Mouse (Mus musculus) left cerebral cortex, postnatal 36 days (tissue): ENCODE measurements around the gene Carns1. TPM values are rescaled to one million over a fixed set of nuclear protein-coding genes. Genes with fewer than 3 reads are reported as not detected.
"Not testable (repeated sequence)": the region's sequence is repeated elsewhere in the genome, so short reads cannot be mapped to it uniquely, and the experiment has no call there.

Experiments
- DNase-seq, 2 experiments: peaks; one replicate each; pipeline ENCODE4 v3.0.0; 2021 to 2022; ENCODE audit warnings: low spot score in 2 of 2, mixed read lengths in 1 of 2
- intact Hi-C: fragments of 180-260 bp; cut with DNase I; formaldehyde crosslinking; loops from one replicate; pipeline ENCODE4 v1.15.1; 2025
- microRNA-seq: library from miRNA; unstranded; fragments of <30 nt; microRNA quantifications from one replicate; pipeline ENCODE4 v1.2.0, GENCODE M21; 2022
- total RNA-seq, 2 experiments: library from RNA; stranded (reverse); gene quantifications; 2 replicates each; pipeline ENCODE4 v1.2.3; 2021

The Carns1 gene
- total RNA-seq, 2 experiments from 2014 or later = 5.5 to 7.8 TPM

DNA sequence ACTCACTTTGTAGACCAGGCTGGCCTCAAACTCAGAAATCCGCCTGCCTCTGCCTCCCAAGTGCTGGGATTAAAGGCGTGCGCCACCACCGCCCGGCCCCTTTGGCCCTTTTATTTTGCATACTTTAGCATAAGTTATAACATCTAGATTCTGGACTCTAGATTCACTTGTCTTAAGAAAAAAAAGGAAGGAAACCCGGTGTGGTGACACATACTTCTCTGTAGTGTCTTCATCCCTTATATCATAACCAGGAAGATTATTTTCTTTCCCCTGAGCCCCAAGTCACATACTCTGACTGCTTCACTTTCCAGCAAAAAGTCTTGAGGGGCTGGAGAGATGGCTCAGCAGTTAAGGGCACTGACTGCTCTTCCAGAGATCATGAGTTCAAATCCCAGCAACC lies 53.4 kb downstream of the Carns1 start:
- intact Hi-C loops = not testable (repeated sequence)

DNA sequence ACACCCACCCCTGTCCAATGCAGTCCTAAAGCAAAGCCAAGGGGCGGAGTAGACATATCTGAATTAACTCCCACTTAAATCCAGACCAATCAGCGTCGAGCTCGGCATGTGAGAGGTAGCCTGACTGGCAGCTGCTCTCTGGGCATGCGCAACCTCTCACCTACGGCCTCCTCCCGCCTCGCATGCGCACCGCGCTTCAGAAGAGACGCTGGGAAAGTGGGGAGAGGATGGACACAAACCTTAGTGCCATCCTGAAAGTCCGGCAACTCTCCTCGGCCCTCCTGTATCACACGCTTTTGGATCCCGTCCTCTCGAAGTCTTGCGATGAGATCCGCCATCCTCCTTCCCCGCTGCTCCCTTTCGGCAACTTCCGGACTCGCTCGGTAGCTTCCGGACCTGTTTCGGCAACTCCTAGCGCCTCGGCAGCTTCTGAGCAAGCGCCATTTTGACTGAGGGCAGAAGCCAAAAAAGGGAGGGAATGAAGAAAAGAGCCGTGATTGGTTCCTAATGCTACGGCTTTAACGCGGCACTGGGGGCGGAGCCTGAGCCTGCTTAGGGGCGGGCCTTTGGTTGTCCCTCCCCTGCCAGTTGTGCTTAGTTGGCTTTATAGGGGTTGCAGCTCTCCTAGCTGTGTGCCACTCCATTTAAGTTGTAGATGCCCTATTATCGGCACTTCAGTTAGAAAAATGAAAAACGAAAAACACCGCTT lies 54.0 kb downstream of the Carns1 start:
- intact Hi-C loops = no loop called here
- peak; percentile 96 to 98 for DNase-seq

More for the DNA sequence above, 53.4 kb downstream of the Carns1 start:
- DNase-seq = not testable (repeated sequence)

- intact Hi-C loops = no loop called here
- DNase-seq = no peak
Measured at GRCm38 (mm10) chr19:4120496-4120895, 54.8 kb downstream of the Carns1 start.

GRCm38 (mm10) chr19:4119716-4120487 lies 55.4 kb downstream of the Carns1 start:
- intact Hi-C loops = no loop called here
- DNase-seq = no peak

GRCm38 (mm10) chr19:4118350-4118749 lies 56.9 kb downstream of the Carns1 start:
- intact Hi-C loops = no loop called here
- DNase-seq = no peak

DNA sequence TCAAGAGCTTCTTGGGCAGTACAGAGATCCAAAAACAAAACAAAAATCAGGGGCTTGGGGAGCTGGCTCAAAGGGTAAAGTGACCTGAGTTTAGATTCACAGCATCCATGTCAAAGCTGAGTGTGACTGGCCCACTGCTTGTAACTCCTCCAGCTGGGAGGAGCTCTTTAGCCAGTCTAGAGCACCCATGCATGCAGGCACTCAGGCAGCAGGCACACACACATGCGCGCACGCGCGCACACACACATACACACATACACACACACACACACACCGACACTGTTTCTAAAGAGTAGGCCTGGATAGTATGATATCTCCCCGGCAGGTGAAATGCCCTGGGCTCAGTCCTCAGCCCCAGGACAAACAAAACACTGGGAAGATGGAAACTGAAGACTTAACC lies 58.3 kb downstream of the Carns1 start:
- DNase-seq = no peak
- intact Hi-C loops = no loop called here

GRCm38 (mm10) chr19:4115816-4116215 lies 59.5 kb downstream of the Carns1 start:
- intact Hi-C loops = no loop called here
- DNase-seq = no peak

DNA sequence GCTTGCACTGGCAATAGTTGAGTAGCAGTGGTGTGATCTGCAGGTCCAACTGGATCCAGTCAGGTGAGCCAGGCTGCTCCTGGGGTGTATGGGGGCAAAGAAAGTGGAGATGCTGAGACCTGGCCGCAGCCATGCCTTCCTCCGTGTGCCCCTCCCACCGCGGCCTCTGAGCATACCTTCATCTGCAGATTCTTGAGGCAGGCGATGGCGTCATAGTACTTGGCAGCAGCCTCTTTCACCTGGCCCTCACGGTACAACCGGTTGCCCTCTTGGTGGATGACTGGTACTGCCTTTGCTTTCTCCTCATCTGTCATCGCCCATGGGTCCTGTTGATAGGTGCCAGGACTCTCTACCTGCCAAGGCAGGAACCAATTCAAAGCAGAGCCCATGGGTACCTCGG lies 60.1 kb downstream of the Carns1 start:
- no peak for DNase-seq
- intact Hi-C loops = no loop called here

- no peak for DNase-seq
- intact Hi-C loops = no loop called here
Measured at GRCm38 (mm10) chr19:4114551-4114950, 60.7 kb downstream of the Carns1 start.

Small RNA genes within 50 kb of the gene (microRNA-seq; reads per million reads assigned to microRNA genes)
- not detected for gene Gm26115

Other genes starting within 250 kb of the Carns1 start
- 1 to 10 TPM; 2.6 to 3.8 TPM for gene Aldh3b1, start 245.7 kb downstream of the Carns1 start, total RNA-seq
- 10 to 100 TPM; 16.2 to 16.5 TPM for gene Unc93b1, start 240.3 kb downstream of the Carns1 start, total RNA-seq
- gene Aldh3b3, start 216.8 kb downstream of the Carns1 start, total RNA-seq = under 1 TPM in 1 of 2 experiments, not detected in 1; 0.27 TPM
- gene Aldh3b2, start 203.2 kb downstream of the Carns1 start, total RNA-seq = 1 to 10 TPM; 1.0 to 1.4 TPM
- 1 to 10 TPM; 2.0 to 2.7 TPM for gene Acy3, start 188.9 kb downstream of the Carns1 start, total RNA-seq
- not detected for gene Tbx10, start 182.7 kb downstream of the Carns1 start, total RNA-seq
- 10 to 100 TPM in 1 of 2 experiments, 1 to 10 TPM in 1; 8.8 to 13.3 TPM for gene Nudt8, start 174.9 kb downstream of the Carns1 start, total RNA-seq
- 1 to 10 TPM; 1.2 to 1.8 TPM for gene Gm49405, start 174.9 kb downstream of the Carns1 start, total RNA-seq
- 1 to 10 TPM; 2.7 to 6.8 TPM for gene Doc2g, start 172.2 kb downstream of the Carns1 start, total RNA-seq
- gene Ndufv1, start 162.7 kb downstream of the Carns1 start, total RNA-seq = 100 to 1,000 TPM; 226 to 259 TPM
- 100 to 1,000 TPM; 301 to 332 TPM for gene Gstp1, start 137.5 kb downstream of the Carns1 start, total RNA-seq
- 10 to 100 TPM; 33.9 to 45.2 TPM for gene Gstp2, start 129.5 kb downstream of the Carns1 start, total RNA-seq
- not detected for gene Gstp3, start 115.9 kb downstream of the Carns1 start, total RNA-seq
- gene Cabp2, start 93.9 kb downstream of the Carns1 start, total RNA-seq = not detected
- 10 to 100 TPM; 28.8 to 34.1 TPM for gene Cdk2ap2, start 78.3 kb downstream of the Carns1 start, total RNA-seq
- gene Pitpnm1, start 75.5 kb downstream of the Carns1 start, total RNA-seq = 100 to 1,000 TPM; 202 to 203 TPM
- gene Aip, start 49.6 kb downstream of the Carns1 start, total RNA-seq = 100 to 1,000 TPM; 106 to 133 TPM
- not detected for gene Gpr152, start 35.7 kb downstream of the Carns1 start, total RNA-seq
- not detected for gene Cabp4, start 31.4 kb downstream of the Carns1 start, total RNA-seq
- gene Coro1b, start 26.9 kb downstream of the Carns1 start, total RNA-seq = 10 to 100 TPM; 75.7 to 81.1 TPM
- 1 to 10 TPM; 1.3 to 1.8 TPM for gene Ptprcap, start 21.9 kb downstream of the Carns1 start, total RNA-seq
- gene Rps6kb2, start 12.1 kb downstream of the Carns1 start, total RNA-seq = 10 to 100 TPM; 27.8 to 43.1 TPM
- gene Tbc1d10c, start 15.8 kb upstream of the Carns1 start, total RNA-seq = 1 to 10 TPM; 1.5 to 1.9 TPM
- gene Ppp1ca, start 16.6 kb upstream of the Carns1 start, total RNA-seq = 100 to 1,000 TPM; 292 to 320 TPM
- 10 to 100 TPM in 1 of 2 experiments, 1 to 10 TPM in 1; 6.1 to 10.8 TPM for gene Rad9a, start 26.2 kb upstream of the Carns1 start, total RNA-seq
- 1 to 10 TPM in 1 of 2 experiments, under 1 TPM in 1; 0.84 to 1.2 TPM for gene Clcf1, start 38.8 kb upstream of the Carns1 start, total RNA-seq
- gene AC109138.7, start 38.9 kb upstream of the Carns1 start, total RNA-seq = not detected
- gene Pold4, start 56.4 kb upstream of the Carns1 start, total RNA-seq = 10 to 100 TPM; 15.9 to 17.8 TPM
- gene Ssh3, start 93.7 kb upstream of the Carns1 start, total RNA-seq = 10 to 100 TPM; 41.1 to 65.6 TPM
- 10 to 100 TPM; 69.7 to 72.3 TPM for gene Ankrd13d, start 107.7 kb upstream of the Carns1 start, total RNA-seq
- gene Grk2, start 130.7 kb upstream of the Carns1 start, total RNA-seq = 100 to 1,000 TPM; 223 to 239 TPM
- 10 to 100 TPM; 66.6 to 82.6 TPM for gene Kdm2a, start 222.8 kb upstream of the Carns1 start, total RNA-seq